Mouse (Mus musculus) MEL (cell line): ENCODE results near the gene Klhl36. TPM values are rescaled to one million over a fixed set of nuclear protein-coding genes. Genes with fewer than 3 reads are reported as not detected.

Experiments
- DNase-seq: peaks from one replicate; pipeline ENCODE4 v3.0.0; 2011; ENCODE audit warnings: low read depth, low spot score
- H3K27ac ChIP-seq: 2 replicates; pipeline ENCODE4 v1.5.1; 2012; ENCODE audit warnings: low read depth, mild to moderate bottlenecking, control low read depth, low read length, moderate library complexity; ENCODE audit not compliant: control insufficient read depth
- H3K27me3 ChIP-seq, 2 experiments: fragments of 150-350 bp in 1 of 2; sonication (generic) in 1 of 2; 2 replicates each; pipeline ENCODE4 v1.6.1; 2012; ENCODE audit warnings: low read length in 2 of 2, mild to moderate bottlenecking in 2 of 2, improper control_type of control experiment in 1 of 2, moderate library complexity in 1 of 2; ENCODE audit not compliant: insufficient read depth in 2 of 2, control insufficient read depth in 1 of 2
- H3K36me3 ChIP-seq, 2 experiments: 2 replicates each; pipeline ENCODE4 v1.6.1; 2012 to 2014; ENCODE audit warnings: low read length in 2 of 2, improper control_type of control experiment in 1 of 2, inconsistent platforms in 1 of 2, mild to moderate bottlenecking in 1 of 2; ENCODE audit not compliant: insufficient read depth in 2 of 2, control insufficient read depth in 1 of 2
- H3K4me1 ChIP-seq, 2 experiments: fragments of 150-350 bp in 1 of 2; sonication (generic) in 1 of 2; 2 replicates each; pipeline ENCODE4 v1.6.1; 2012; ENCODE audit warnings: low read length in 2 of 2, improper control_type of control experiment in 1 of 2, mild to moderate bottlenecking in 1 of 2; ENCODE audit not compliant: insufficient read depth in 2 of 2, control insufficient read depth in 1 of 2
- H3K4me3 ChIP-seq, 2 experiments: fragments of 150-350 bp in 1 of 2; sonication (generic) in 1 of 2; 2 replicates each; pipeline ENCODE4 v1.5.1; 2012; ENCODE audit warnings: low read depth in 2 of 2, low read length in 2 of 2, mild to moderate bottlenecking in 2 of 2, moderate library complexity in 2 of 2, control low read depth in 1 of 2, improper control_type of control experiment in 1 of 2; ENCODE audit not compliant: control insufficient read depth in 1 of 2, insufficient read depth in 1 of 2
- H3K79me2 ChIP-seq: 2 replicates; pipeline ENCODE4 v1.6.1; 2012; ENCODE audit warnings: mild to moderate bottlenecking, low read length, moderate library complexity; ENCODE audit not compliant: control insufficient read depth, poor library complexity, insufficient read depth
- H3K9ac ChIP-seq: 2 replicates; pipeline ENCODE4 v1.6.1; 2012; ENCODE audit warnings: low read depth, mild to moderate bottlenecking, control low read depth, low read length, moderate library complexity; ENCODE audit not compliant: control insufficient read depth, poor library complexity, severe bottlenecking
- H3K9me3 ChIP-seq: fragments of 150-350 bp; sonication (generic); replicated peaks from 2 replicates; pipeline ENCODE4 v1.6.1; 2012; ENCODE audit warnings: mild to moderate bottlenecking, low read length, improper control_type of control experiment, moderate library complexity; ENCODE audit not compliant: insufficient read depth
- BHLHE40 ChIP-seq: IDR thresholded peaks from 2 replicates; pipeline ENCODE4 v1.6.1; 2012; ENCODE audit warnings: low read depth, mild to moderate bottlenecking, inconsistent platforms, low read length, improper control_type of control experiment, borderline replicate concordance
- CHD1 ChIP-seq: IDR thresholded peaks from 2 replicates; pipeline ENCODE4 v1.6.1; 2012; ENCODE audit warnings: low read depth, mild to moderate bottlenecking, inconsistent platforms, low read length, improper control_type of control experiment
- CHD2 ChIP-seq: IDR thresholded peaks from 2 replicates; pipeline ENCODE4 v1.6.1; 2011; ENCODE audit warnings: low read length, improper control_type of control experiment
- CTCF ChIP-seq, 3 experiments: IDR thresholded peaks in 2 of 3; conservative IDR thresholded peaks in 1 of 3; 2 replicates each; pipeline ENCODE4 v1.5.1; 2011 to 2012; ENCODE audit warnings: low read length in 3 of 3, low read depth in 2 of 3, mild to moderate bottlenecking in 2 of 3, improper control_type of control experiment in 1 of 3, inconsistent platforms in 1 of 3, mixed read lengths in 1 of 3, moderate library complexity in 1 of 3; ENCODE audit not compliant: control insufficient read depth in 1 of 3, insufficient read depth in 1 of 3, poor library complexity in 1 of 3, severe bottlenecking in 1 of 3
- E2F4 ChIP-seq: IDR thresholded peaks from 2 replicates; pipeline ENCODE4 v1.6.1; 2011; ENCODE audit warnings: low read depth, low read length, improper control_type of control experiment, borderline replicate concordance
- ELF1 ChIP-seq: IDR thresholded peaks from 2 replicates; pipeline ENCODE4 v1.6.1; 2014; ENCODE audit warnings: low read depth, mild to moderate bottlenecking, inconsistent platforms, low read length, improper control_type of control experiment, moderate library complexity
- EP300 ChIP-seq, 2 experiments: IDR thresholded peaks; 2 replicates each; pipeline ENCODE4 v1.6.1; 2011; ENCODE audit warnings: improper control_type of control experiment in 2 of 2, low read length in 2 of 2, low read depth in 1 of 2, mild to moderate bottlenecking in 1 of 2
- JUND ChIP-seq: IDR thresholded peaks from 2 replicates; pipeline ENCODE4 v1.6.1; 2011; ENCODE audit warnings: low read depth, mild to moderate bottlenecking, improper control_type of control experiment, low read length
- KAT2A ChIP-seq: conservative IDR thresholded peaks from 2 replicates; pipeline ENCODE4 v1.6.1; 2012; ENCODE audit warnings: low read depth, low read length, improper control_type of control experiment, inconsistent platforms
- MAFK ChIP-seq: IDR thresholded peaks from 2 replicates; pipeline ENCODE4 v1.6.1; 2011; ENCODE audit warnings: low read depth, mild to moderate bottlenecking, low read length, improper control_type of control experiment, borderline replicate concordance
- MEF2A ChIP-seq: IDR thresholded peaks from 2 replicates; pipeline ENCODE4 v1.6.1; 2014; ENCODE audit warnings: low read depth, mild to moderate bottlenecking, inconsistent platforms, low read length, improper control_type of control experiment; ENCODE audit not compliant: poor library complexity, insufficient replicate concordance, severe bottlenecking; ENCODE audit errors: extremely low read depth
- MXI1 ChIP-seq: IDR thresholded peaks from 2 replicates; pipeline ENCODE4 v1.6.1; 2011; ENCODE audit warnings: mild to moderate bottlenecking, low read depth, low read length, improper control_type of control experiment
- MYC ChIP-seq: IDR thresholded peaks from 2 replicates; pipeline ENCODE4 v1.6.1; 2011; ENCODE audit warnings: low read depth, mild to moderate bottlenecking, low read length, improper control_type of control experiment, moderate library complexity
- NELFE ChIP-seq: IDR thresholded peaks from 2 replicates; pipeline ENCODE4 v1.6.1; 2011; ENCODE audit warnings: low read depth, low read length, improper control_type of control experiment
- NRF1 ChIP-seq: IDR thresholded peaks from 2 replicates; pipeline ENCODE4 v1.6.1; 2014; ENCODE audit warnings: low read depth, mild to moderate bottlenecking, inconsistent platforms, low read length, improper control_type of control experiment, moderate library complexity; ENCODE audit not compliant: poor library complexity, insufficient read depth, severe bottlenecking
- POLR2AphosphoS5 ChIP-seq: IDR thresholded peaks from 2 replicates; pipeline ENCODE4 v1.6.1; 2012; ENCODE audit warnings: low read depth, borderline replicate concordance, mild to moderate bottlenecking, inconsistent platforms, low read length, moderate library complexity, mixed read lengths
- SIN3A ChIP-seq: IDR thresholded peaks from 2 replicates; pipeline ENCODE4 v1.6.1; 2012; ENCODE audit warnings: low read length, improper control_type of control experiment, inconsistent platforms
- SMC3 ChIP-seq: IDR thresholded peaks from 2 replicates; pipeline ENCODE4 v1.6.1; 2011; ENCODE audit warnings: low read depth, low read length, improper control_type of control experiment
- TAL1 ChIP-seq: IDR thresholded peaks from 2 replicates; pipeline ENCODE4 v1.6.1; 2012; ENCODE audit warnings: mild to moderate bottlenecking, inconsistent platforms, low read length, moderate library complexity, mixed read lengths
- TCF12 ChIP-seq: IDR thresholded peaks from 2 replicates; pipeline ENCODE4 v1.6.1; 2014; ENCODE audit warnings: low read depth, mild to moderate bottlenecking, inconsistent platforms, low read length, improper control_type of control experiment, moderate library complexity
- USF1 ChIP-seq: IDR thresholded peaks from 2 replicates; pipeline ENCODE4 v1.6.1; 2014; ENCODE audit warnings: low read depth, mild to moderate bottlenecking, inconsistent platforms, low read length, improper control_type of control experiment, moderate library complexity
- USF2 ChIP-seq, 2 experiments: IDR thresholded peaks; 2 replicates each; pipeline ENCODE4 v1.6.1; 2011 to 2012; ENCODE audit warnings: improper control_type of control experiment in 2 of 2, low read length in 2 of 2, borderline replicate concordance in 1 of 2, inconsistent platforms in 1 of 2, low read depth in 1 of 2, mild to moderate bottlenecking in 1 of 2; ENCODE audit not compliant: insufficient read depth in 1 of 2
- ZC3H11A ChIP-seq: IDR thresholded peaks from 2 replicates; pipeline ENCODE4 v1.6.1; 2012; ENCODE audit warnings: low read depth, mild to moderate bottlenecking, inconsistent platforms, low read length, improper control_type of control experiment
- ZKSCAN1 ChIP-seq: IDR thresholded peaks from 2 replicates; pipeline ENCODE4 v1.6.1; 2012; ENCODE audit warnings: low read depth, mild to moderate bottlenecking, inconsistent platforms, low read length, improper control_type of control experiment, moderate library complexity
- ZMIZ1 ChIP-seq: IDR thresholded peaks from 2 replicates; pipeline ENCODE4 v1.6.1; 2012; ENCODE audit warnings: low read depth, mild to moderate bottlenecking, inconsistent platforms, low read length, improper control_type of control experiment, moderate library complexity
- polyA plus RNA-seq, 2 experiments: library from polyadenylated mRNA; stranded (reverse) in 1 of 2; unstranded in 1 of 2; fragments of >175 nt in 1 of 2; fragments of >200 nt in 1 of 2; gene quantifications; 2 replicates each; pipeline versions ENCODE4 v1.2.1 to v1.2.4; 2012; ENCODE audit warnings: low replicate concordance in 2 of 2, low read depth in 1 of 2; ENCODE audit not compliant: insufficient read length in 2 of 2, insufficient read depth in 1 of 2, missing spikeins in 1 of 2
- total RNA-seq: library from RNA; depleted of rRNA; stranded (reverse); fragments of 300-350 nt; gene quantifications from 2 replicates; pipeline ENCODE4 v1.2.3, GENCODE M21; 2012

Klhl36 gene
- total and polyA plus RNA-seq, 3 experiments, result 4.6 to 6.6 TPM; not detected in 1

GRCm38 (mm10) chr8:119819316-119819715 is 42.8 kb upstream of the Klhl36 start:
- peaks cover under 1 to 3% of the 10 kb centered on the region in 2 experiments; a peak in 3 of 4 replicates for H3K4me1 ChIP-seq

GRCm38 (mm10) chr8:119819976-119820375 is 42.1 kb upstream of the Klhl36 start:
- Histone ChIP-seq H3K79me2 (no peaks in the 10 kb centered on the region), H3K9ac (no peak overlapping the region), H3K9me3 (no peaks in the 10 kb centered on the region), H3K27ac (no peak overlapping the region), H3K4me1 (peaks cover 4 to 5% of the 10 kb centered on the region in 2 experiments), H3K36me3 (peaks cover 0 to 2% of the 10 kb centered on the region in 2 experiments; a peak in 2 of 4 replicates), H3K4me3 (no peak overlapping the region), H3K27me3 (no peaks in the 10 kb centered on the region)
- TF ChIP-seq NELFE (no peak), TAL1 (no peak), TCF12 (no peak), USF1 (no peak), EP300 (IDR thresholded peaks at IDR 0.05; ENCODE audit: low read depth in 1 of 2, low read length in 2 of 2) (no peak), MXI1 (no peak)
- DNase-seq, result no peak

More at GRCm38 (mm10) chr8:119819316-119819715, 42.8 kb upstream of the Klhl36 start:
- H3K79me2 ChIP-seq, result no peaks in the 10 kb centered on the region
- no peak overlapping the region for H3K4me3 ChIP-seq
- no peaks in the 10 kb centered on the region for H3K27me3 ChIP-seq
- H3K36me3 ChIP-seq, result no peaks in the 10 kb centered on the region
- no peak overlapping the region for H3K27ac ChIP-seq
- no peak for DNase-seq
- H3K9me3 ChIP-seq, result no peaks in the 10 kb centered on the region
- no peak overlapping the region for H3K9ac ChIP-seq
- TF ChIP-seq E2F4, result no peak
- no peak for TF ChIP-seq BHLHE40

- TF ChIP-seq JUND (no peak), ZMIZ1 (no peak), CHD1 (no peak), TCF12 (no peak), NELFE (no peak), CTCF (IDR thresholded peaks at IDR 0.05 in 2 of 3, conservative IDR thresholded peaks at IDR 0.05 in 1 of 3; ENCODE audit: control insufficient read depth in 1 of 3, insufficient read depth in 1 of 3, low read depth in 2 of 3, low read length in 3 of 3, poor library complexity in 1 of 3, severe bottlenecking in 1 of 3) (no peak), NRF1 (no peak), ELF1 (no peak), ZKSCAN1 (no peak), POLR2AphosphoS5 (no peak), KAT2A (no peak), USF2 (IDR thresholded peaks at IDR 0.05; ENCODE audit: borderline replicate concordance in 1 of 2, insufficient read depth in 1 of 2, low read depth in 1 of 2, low read length in 2 of 2) (no peak), SIN3A (no peak), CHD2 (no peak), ZC3H11A (no peak), MAFK (no peak), EP300 (IDR thresholded peaks at IDR 0.05; ENCODE audit: low read depth in 1 of 2, low read length in 2 of 2) (no peak), MEF2A (no peak), MYC (no peak), SMC3 (no peak)
- Histone ChIP-seq H3K4me3 (no peak overlapping the region), H3K9me3 (no peaks in the 10 kb centered on the region), H3K9ac (no peak overlapping the region), H3K27ac (no peak overlapping the region), H3K79me2 (no peaks in the 10 kb centered on the region), H3K27me3 (no peaks in the 10 kb centered on the region), H3K4me1 (peaks cover 15 to 22% of the 10 kb centered on the region in 2 experiments), H3K36me3 (peaks cover 0 to 16% of the 10 kb centered on the region in 2 experiments; a peak in 2 of 4 replicates)
- no peak for DNase-seq
These were observed 40.4 kb upstream of the Klhl36 start for GRCm38 (mm10) chr8:119821691-119822090.
